Mouse (Mus musculus) thymus, postnatal 25 days (tissue): ENCODE results near the gene Tprgl.

Experiments
- DNase-seq: peaks from one replicate; pipeline ENCODE4 v3.0.0; 2022

Tprgl gene

GRCm38 (mm10) chr4:154109850-154110243 is 50.6 kb downstream of the Tprgl start:
- DNase-seq, result no peak

- no peak for DNase-seq
These were observed 51.1 kb downstream of the Tprgl start for GRCm38 (mm10) chr4:154109216-154109849.
